Mouse (Mus musculus) left cerebral cortex, postnatal 25 days (tissue): ENCODE measurements around the gene Ints1. TPM values are rescaled to one million over a fixed set of nuclear protein-coding genes. Genes with fewer than 3 reads are reported as not detected.

Source experiments
- DNase-seq, 2 experiments: peaks; one replicate each; pipeline ENCODE4 v3.0.0; 2022; ENCODE audit warnings: low spot score in 2 of 2, mixed read lengths in 1 of 2
- intact Hi-C: fragments of 180-260 bp; cut with DNase I; formaldehyde crosslinking; loops from one replicate; pipeline ENCODE4 v1.15.1; 2025
- total RNA-seq, 2 experiments: library from RNA; stranded (reverse); gene quantifications; 2 replicates each; pipeline ENCODE4 v1.2.3; 2021

Gene Ints1
- total RNA-seq, result 10 to 100 TPM; 82.7 to 91.5 TPM

DNA sequence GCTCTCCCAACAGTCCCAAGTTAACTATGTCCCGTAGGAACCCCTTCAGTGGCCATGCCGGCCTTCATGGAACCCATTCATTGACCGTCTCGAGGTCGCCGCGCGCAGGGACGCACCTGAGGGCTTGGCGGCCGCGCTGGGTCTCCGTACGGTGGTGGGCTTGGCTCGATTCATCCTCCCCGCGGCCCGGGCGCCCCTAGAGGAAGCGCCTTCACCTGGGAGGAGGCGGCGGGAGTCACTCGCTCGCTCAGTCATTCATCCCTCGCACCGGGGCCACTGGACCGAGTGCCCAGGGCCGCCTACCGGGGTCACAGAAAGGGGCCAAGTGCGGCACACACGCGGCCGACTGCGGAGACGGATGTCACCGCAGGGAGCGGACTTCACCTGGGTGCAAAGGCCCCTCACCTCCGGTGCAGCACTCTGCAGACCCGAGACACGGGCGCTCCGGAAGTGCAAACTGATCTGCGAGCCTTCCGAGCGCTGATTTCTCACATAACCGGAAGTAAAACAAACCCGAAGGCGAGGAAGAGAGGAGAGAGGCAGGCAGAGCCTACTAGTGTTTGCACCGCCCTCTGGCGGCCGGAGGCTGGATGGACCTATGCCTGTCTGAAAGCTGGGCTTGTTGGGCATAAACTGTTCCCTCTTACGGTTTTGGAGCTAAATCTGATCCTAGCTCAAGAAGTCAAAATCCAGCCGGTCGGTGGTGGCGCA is at the start of gene Ints1:
TSS of gene Ints1 (minus strand) at position 459 of the 711 bp plus-strand sequence.
- intact Hi-C loops, result loop anchor here (5.0 kb wide), 1 partner anchor 42 kb away; the partner anchor contains the start of gene Tmem184a

DNA sequence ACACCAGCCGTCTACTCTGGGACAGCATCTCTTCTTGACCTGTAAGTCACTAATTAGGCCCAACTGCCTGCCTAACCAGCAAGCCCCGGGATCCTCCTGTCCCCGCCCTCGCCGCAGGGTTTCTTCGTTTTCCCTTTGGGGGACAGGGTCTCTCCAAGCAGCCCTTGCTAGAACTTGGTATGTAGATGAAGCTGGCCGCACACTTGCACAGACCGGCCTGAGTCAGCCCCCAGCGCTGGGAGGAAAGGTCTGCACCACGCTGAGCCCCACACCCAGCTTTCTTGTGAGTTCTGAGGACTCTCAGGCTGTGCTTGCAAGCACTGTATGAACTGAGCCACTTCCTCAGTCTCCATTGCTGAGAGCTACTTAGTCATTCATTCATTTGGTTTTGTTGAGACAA is 49.1 kb upstream of the Ints1 start:
- no peak for DNase-seq
- intact Hi-C loops, result no loop called here

More for the DNA sequence above, at the start of gene Ints1:
- DNase-seq, result peak; percentile 95 to 98

DNA sequence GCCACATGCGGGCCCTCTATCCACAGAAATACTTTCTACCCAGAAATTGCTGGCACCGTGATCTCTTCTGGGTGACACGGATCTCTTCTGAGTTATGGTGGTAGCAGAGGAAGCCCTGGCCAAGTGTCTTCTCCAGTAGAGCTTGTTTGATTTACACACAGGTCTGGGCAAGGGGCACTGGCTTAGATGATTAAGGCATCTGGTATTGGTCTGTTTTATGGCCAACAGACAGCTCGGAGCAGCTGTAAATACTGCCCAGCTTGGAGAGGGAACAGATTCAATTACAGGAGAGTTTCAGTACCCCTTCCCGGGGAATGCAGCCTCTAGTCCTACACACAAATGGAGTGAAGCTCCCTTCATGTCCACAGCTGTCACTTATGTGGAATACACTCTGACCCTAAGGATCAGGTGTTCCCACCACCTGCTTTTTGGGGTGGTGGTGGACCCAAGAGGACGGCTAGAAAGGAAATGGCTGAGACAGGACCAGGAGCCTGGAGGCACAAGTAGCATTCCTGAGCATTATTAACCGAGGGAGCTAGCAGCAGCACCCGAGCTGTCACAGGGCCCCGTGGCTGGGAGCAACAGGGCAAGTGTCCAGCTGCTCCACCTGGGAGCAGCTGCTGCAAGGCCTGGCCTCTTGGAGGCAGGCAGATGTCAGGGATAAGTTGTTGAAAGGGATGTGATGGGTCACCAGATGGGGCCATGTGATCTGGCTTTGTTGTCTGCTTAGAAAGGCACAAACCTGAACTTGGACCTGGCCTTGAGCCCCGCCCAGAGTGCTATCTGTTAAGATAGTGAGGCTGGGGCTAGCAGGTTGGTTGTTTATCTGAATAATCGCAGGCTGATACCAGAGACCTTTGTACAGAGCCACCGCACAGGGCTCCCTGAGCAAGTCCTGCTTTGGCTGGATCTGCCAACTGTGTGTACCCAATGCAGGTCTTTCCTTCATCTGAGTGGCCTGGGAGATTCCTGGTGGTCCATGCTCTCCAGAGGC is 46.3 kb upstream of the Ints1 start:
- no peak for DNase-seq
- intact Hi-C loops, result no loop called here

DNA sequence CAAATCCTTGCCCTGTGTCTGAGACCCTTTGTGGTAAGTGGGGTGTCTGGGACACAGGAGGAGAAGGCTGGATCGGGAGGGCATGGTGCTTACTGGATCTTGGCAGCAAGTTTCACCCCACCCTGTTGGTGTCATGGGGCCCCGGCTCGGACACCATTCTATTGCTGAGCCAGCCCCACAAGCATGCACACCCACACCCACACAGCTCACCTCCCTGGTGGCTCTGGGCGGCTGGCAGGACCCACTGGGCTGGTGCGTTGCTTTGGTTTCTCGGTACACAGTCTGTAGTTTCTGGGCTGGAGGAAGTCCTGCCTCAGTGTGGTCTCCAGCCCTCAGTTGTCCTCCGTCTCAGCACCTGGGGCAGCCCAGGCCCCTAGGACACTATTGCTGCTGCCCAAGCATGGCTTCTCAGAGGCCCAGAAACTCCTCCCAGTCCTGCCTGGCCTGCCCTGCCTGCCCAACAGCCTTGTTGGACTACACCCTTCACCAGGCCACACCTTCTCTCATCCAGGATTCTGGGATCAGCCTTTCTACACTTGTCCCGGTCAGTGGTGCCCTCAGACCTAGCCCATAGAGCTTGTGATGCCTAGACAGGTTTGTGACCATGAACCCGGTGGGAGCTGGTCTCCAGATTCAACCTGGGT is 44.2 kb upstream of the Ints1 start, which contains the start of gene Tmem184a:
TSS of gene Tmem184a (minus strand) at position 380 of the 644 bp plus-strand sequence.
- intact Hi-C loops, result loop anchor here (5.0 kb wide), 1 partner anchor 42 kb away; the partner anchor contains the start of gene Ints1
- no peak for DNase-seq

DNA sequence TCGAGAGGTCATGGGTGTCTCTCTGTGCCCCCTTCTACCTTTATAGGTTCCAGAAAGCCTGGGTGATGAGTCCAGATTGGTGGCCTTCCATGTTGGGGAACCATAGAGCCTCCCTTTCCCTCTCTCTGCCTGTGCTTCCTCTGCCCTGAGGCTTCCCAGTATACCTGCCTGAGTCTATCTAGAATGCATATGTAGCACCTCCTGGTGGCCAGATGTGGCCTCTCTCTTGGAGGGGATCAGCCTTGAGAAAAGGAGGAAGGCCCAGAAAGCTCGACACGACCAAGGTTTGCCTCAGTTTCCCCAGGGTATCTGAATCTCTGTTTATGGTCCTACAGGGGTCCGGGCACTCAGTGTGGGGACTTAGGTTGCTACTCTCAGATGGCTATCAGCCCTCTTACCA is 43.3 kb upstream of the Ints1 start:
- peak in 1 of 2 experiments; percentile 43 for DNase-seq
- intact Hi-C loops, result loop anchor here (5.0 kb wide), 1 partner anchor 42 kb away; the partner anchor contains the start of gene Ints1

DNA sequence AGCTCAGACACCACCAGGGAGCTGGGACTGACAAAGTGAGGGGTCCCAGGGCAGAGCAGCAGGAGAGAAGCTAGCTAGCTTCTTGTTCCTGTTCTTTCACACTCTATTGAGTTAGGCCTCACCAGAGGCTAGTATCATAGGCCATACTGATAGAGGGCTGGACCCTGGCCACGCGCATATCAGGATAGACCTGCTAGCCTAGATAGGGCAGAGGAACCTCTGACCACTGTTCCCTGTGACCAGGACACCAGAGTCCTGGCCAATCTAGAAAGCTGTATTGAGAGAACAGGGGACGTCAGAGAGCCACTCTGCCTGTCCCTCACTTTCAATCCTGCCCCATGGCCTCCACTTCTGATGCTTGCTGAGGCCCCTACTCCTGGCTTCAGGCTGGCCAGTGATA is 42.6 kb upstream of the Ints1 start:
- intact Hi-C loops, result loop anchor here (5.0 kb wide), 1 partner anchor 41 kb away; the partner anchor contains the start of gene Ints1
- DNase-seq, result no peak

DNA sequence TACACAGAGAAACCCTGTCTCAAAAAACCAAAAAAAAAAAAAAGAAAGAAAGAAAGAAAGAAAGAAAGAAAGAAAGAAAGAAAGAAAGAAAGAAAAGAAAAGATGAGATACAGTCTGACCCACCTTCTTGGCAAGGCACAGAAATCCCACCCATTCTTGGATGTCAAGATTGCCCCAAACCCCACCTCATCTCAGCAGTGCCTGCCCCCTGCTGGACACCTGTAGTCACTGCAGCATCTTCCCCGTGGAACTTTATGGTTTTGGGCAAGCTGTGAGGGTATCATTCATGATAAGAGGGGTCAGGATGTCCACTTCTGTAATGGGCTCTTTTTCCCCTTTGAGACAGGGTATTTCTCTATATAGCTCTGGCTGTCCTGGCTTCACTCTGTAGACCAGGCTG is 41.8 kb upstream of the Ints1 start:
- intact Hi-C loops, result loop anchor here (5.0 kb wide), 1 partner anchor 40 kb away; the partner anchor contains the start of gene Ints1
- no peak for DNase-seq

DNA sequence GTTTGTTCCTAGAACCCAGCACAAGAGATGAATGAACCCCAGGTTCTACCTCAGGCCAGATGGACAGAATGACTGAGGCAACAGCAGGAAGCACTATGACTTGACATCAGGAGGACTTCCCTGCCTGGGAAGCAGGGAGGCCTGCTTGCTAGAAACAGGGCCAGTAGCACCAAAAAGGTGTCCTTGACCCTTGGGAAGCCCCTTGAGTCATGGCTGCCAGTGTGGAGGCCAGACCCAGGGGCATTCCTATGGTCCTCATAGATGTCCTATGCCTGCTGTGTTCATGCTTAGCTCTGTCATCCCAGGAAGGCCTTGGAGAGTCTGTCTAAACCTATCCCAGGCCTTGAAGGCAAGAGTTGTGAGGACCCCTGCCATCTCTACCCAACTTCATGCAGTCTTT is 41.0 kb upstream of the Ints1 start:
- no peak for DNase-seq
- intact Hi-C loops, result loop anchor here (5.0 kb wide), 1 partner anchor 39 kb away; the partner anchor contains the start of gene Ints1

DNA sequence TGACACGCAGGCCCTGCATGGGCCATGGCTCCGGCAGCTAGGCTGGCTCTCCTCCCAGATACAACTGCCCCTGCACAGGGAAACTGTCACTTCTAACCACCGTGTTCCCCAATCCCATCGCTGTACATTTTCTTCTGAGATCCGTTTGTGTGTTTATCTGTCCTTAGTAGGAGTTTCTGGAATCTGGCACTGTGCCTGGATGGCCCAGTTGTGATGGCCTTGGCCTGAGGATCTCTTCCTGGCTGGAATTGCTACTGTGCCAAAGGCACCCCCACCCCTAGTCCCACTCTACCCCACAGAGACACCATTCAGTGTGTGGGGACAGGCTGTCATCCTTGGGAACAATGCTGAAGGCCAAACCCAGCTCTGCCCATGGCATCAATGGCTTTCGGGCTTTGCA is 40.5 kb upstream of the Ints1 start:
- no peak for DNase-seq
- intact Hi-C loops, result loop anchor here (5.0 kb wide), 1 partner anchor 39 kb away; the partner anchor contains the start of gene Ints1

DNA sequence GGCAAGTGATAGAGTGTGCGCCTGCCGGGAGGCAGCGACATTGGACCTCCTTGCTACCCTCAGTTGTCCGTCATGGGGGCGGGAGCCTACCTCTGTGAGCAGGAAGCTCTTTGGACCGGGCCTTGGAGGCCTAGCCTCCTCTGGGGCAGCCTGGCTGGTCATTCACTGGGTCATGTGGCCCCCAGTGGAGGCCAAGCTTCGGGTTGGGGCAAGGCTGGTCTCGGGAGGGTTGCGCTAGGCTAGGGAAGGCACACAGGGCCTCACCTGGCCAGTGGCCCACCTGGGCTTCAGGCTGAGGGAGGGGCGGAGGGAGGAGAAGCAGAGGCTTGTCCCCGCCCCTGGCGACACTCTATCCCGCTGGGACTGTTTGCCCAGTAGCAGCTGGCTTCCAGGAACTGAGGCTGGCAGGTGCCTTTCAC is 38.5 kb upstream of the Ints1 start:
- no peak for DNase-seq
- intact Hi-C loops, result no loop called here

DNA sequence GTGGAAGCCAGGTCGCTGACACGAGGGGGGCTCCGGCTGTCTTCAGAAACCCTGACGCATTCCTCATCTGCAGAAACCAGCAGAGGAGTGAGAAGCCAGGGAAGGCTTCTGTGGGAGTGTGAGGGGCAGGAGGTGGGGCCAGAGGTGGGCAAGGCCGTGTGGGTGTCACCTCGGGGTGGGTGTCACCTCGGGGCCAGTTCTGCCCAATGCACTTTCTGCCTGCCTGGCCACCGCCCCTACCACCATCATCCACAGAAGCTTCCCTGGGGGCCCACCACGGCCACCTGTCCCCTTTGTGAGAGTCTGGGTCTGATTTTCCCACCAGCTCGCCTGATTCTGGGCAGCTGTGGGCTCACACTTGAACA is 37.6 kb upstream of the Ints1 start:
- no peak for DNase-seq
- intact Hi-C loops, result no loop called here

DNA sequence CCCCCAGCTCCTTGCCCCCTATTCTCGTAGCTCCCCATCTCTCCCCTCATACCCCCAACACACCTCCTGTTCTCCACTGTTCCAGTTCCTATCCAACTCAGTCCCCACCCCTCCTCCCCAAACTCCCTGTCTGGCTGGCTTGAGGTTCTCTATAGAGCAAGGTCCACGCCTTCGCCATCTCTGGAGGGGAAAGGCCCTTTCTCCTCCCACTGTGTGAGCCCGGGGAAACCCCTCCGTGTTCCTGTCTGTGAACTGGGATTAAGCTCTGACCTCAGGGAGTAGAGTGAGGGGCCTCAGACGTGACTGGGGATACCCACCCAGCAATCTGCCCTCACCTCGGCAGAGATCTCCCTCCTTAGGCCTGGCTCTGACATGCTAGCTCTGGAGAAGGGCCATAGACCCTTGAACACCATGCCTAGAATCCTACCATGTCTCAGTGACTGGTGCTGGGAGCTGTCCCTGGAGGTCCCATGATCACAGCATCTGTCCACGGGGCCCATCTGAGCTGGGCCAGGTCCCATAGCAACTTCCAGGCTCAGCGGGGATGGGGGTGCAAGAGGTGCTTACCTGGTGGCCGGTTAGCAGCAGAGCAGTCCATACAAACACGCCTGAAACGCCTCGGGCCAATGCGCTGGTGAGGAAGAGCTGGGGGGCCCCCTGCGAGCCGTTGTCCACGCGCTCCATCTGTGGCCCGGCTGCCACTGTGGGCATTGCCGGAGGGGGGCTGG is 37.1 kb upstream of the Ints1 start:
- DNase-seq, result no peak
- intact Hi-C loops, result no loop called here

DNA sequence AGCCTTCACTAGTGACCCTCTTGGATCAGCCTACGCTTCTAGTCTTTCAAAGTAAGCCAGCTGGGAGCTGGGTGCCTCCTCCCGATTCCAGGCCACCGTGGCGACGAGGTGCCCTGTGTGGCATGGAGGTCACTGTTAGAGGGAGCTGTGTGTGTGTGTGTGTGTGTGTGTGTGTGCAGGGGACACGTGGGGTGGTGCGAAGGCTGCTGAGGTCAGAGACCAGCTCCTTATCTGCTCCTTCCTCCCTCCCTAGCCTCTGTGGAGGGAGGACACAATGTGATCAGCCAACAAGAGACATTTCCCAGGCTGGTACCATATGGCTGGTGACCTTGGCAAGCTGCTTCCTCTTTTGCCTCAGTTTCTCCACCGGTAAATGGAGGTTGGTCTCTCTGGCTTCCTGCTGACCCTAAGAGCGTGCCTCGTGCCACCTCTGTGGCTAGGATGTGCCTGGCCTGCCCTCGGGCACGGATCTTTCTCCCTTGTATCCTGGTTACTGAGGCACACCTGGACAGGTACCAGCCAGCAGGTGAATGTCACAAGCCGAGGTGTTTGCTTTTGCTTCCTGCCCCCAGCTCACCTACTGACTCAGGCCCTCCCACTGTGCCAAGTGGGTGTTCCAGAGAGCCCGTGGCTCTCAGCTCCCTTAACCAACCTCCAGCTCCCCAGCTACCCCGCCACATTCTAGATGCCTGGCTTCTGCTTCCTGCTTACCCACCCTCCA is 36.4 kb upstream of the Ints1 start:
- no peak for DNase-seq
- intact Hi-C loops, result no loop called here

DNA sequence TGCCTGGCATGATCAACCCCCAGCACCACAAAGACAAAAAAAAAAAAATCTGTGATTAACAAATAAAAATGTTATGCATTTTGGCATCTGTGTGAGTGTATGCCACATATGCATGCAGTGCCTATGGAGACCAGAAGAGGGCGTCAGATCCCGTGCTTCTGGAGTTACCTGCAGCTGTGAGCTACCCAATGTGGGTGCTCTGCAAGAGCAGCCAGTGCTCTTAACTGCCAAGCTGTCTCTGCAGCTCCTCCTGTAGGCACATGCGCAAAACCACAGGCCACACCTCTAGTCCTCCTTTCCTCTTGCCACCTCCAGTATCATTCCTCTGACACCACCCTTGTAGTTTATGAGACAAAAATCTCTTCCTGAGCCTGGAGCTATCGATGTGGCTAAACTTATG is 33.9 kb upstream of the Ints1 start:
- intact Hi-C loops, result no loop called here
- DNase-seq, result no peak

DNA sequence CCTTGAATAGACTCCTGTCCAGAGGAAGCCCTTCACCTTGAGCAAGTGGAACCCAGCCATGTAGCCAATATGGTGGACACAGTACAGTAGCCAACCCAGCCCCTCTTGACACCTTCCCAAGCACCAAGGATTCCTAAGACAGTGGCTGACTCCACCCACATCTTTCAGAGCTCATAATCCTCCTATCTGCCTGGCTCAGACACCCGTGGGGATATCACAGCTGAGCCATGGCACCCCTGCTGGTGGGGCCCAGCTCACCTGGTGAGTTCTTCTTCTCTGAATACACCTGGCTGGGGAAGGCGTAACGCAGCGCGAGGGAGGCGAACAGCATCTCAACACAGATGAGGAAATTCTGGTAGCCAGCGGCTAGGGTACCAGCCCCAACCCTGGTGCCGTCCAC is 30.4 kb upstream of the Ints1 start:
- intact Hi-C loops, result no loop called here
- DNase-seq, result no peak

DNA sequence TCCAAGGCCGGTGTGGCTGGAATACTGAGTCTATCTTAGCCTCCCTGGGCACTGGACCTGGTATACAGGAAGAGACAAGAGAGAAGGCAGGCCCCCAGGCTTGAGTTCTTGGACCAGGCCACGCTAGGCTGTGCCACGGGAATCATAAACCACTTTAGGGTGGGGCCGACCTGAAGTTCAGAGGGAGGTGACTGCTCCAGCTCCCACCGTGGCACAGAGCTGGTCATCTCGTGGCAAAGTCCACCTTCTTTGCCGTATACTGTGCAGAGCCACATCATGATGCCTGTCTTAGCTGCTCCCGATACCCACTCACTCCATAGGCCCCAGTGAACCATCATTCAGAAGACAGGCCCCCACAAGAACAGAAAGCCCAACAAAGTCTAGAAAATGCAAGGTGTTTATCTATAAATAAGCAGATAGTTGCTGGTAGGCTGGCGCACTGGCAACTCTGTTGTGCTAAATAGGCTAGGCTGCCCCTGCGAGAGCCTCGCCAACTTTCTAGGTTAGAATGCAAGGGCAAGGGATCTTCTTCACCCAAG is 29.2 kb upstream of the Ints1 start:
- intact Hi-C loops, result no loop called here

DNA sequence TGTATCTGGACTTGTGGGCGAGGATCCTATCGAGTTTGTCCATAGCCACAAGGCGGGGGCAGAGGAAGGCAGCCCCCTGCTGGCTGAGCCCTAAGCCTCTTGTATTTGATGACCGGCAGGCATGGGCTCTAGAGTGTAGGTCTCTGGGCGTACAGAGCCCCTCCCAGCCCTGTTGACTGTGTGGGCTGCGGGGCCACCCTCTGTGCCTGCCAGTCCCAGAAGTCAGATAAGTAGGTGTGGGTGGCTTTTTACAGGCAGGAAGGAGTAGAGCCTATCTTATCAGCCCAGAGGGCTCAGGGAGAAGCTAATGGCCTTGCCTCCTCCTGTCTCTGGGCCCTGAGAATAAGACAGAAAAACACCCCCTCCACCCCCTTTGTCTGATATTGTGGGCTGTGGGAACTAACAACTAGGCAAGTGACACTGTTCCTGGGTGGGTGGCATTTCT is 28.7 kb upstream of the Ints1 start:
- DNase-seq, result no peak
- intact Hi-C loops, result no loop called here

More for the DNA sequence above, 29.2 kb upstream of the Ints1 start:
- DNase-seq, result no peak

DNA sequence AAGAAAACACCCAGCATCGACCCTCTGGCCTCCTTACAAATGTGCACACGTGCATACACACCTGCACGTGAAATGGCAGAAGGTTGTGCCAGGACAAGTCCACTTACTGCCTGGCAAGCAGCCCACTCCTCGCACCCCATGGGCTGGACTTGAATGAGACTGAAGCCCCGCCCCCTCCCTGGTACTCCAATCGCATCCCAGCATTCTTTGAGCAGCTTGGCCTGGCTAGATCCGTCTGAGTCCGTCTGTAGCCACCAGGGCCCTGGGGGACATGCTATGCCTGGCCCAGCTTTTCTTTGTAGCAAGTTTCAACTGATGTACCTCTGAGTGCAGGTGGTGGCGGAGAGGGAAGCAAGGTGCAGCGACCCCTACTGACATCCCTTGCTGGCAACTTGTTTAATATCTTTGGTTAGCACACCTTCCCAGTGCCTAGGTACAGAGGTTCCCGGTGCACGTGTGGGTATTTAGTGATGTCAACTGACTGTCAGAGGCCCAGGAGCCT is 28.2 kb upstream of the Ints1 start:
- intact Hi-C loops, result no loop called here
- no peak for DNase-seq
